Mouse (Mus musculus): ENCODE results near the gene Cryba2.

- no peak for TF ChIP-seq FLI1 (IDR thresholded peaks at IDR 0.05; ENCODE audit: low read length)
- TF ChIP-seq GATA1 (IDR thresholded peaks at IDR 0.05; ENCODE audit: borderline replicate concordance, low read length): no peak
Observed at GRCm38 (mm10) chr1:74891513-74891912, 1.4 kb downstream of the Cryba2 start.
